Mouse (Mus musculus): ENCODE data around the gene Dlg2.

GRCm38 (mm10) chr7:91516225-91516624, 1039.8 kb downstream of the Dlg2 start:
- TF ChIP-seq POLR2A (IDR thresholded peaks at IDR 0.05; ENCODE audit: borderline replicate concordance, low read depth, low read length) (no peak), CTCF (IDR thresholded peaks at IDR 0.05; ENCODE audit: low read depth, low read length) (no peak)

All from bone marrow macrophage, adult 2 months (primary cell).